Mouse (Mus musculus) small intestine, adult 2 months (tissue): ENCODE measurements around the gene Olfr694.
"Not testable (repeated sequence)": the region's sequence is repeated elsewhere in the genome, so short reads cannot be mapped to it uniquely, and the experiment has no call there.

Source experiments
- CTCF ChIP-seq: fragments of 200-500 bp; IDR thresholded peaks from 2 replicates; pipeline ENCODE4 v1.5.1; 2012; ENCODE audit warnings: low read depth, mild to moderate bottlenecking, control low read depth, inconsistent platforms, low read length, moderate library complexity, mixed read lengths; ENCODE audit not compliant: insufficient replicate concordance, insufficient read length; ENCODE audit errors: extremely low read depth
- POLR2A ChIP-seq: fragments of 200-500 bp; IDR thresholded peaks from 2 replicates; pipeline ENCODE4 v1.6.1; 2012; ENCODE audit warnings: low read depth, mild to moderate bottlenecking, control low read depth, inconsistent platforms, low read length, moderate library complexity

GRCm38 (mm10) chr7:106707705-106708104 is 16.1 kb upstream of the Olfr694 start:
- TF ChIP-seq CTCF, POLR2A: not testable (repeated sequence)
